ENCODE assay signal across 16 mouse cellular contexts in the genomic region with DNA sequence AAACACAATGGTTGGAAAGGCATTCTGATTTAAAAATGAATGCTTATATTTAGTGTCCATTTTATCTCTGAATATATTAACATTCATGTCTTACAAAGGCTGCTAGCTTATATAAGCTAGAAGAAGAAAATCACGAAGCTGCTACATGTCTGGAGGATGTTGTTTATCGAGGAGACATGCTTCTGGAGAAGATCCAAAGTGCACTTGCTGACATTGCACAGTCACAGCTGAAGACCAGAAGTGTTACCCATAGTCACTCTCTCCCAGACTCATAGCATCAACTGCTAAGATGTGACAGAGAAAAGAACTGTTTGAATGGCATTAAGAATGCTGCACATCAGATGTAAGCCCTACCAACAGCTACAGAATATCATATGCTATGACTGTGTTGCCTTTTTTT. TPM values are rescaled to one million over a fixed set of nuclear protein-coding genes. Genes with fewer than 3 reads are reported as not detected.
DNase-seq lines count a peak whose midpoint lies in the region.
"Had no signal": no experiment of that assay in that cellular context is flagged by ENCODE, and none has a peak within 500 bp of the region (broad histone marks: within the 10 kb centered on the region; RNA-seq: fewer than 3 reads in every experiment).

No protein-coding gene starts in this region.

- DNase-seq in frontal cortex, adult 2 months (ENCODE audit: extremely low spot score in 1 of 2, low spot score in 1 of 2), result peak; percentile 36 to 48
- no peak for DNase-seq in frontal cortex, postnatal 10 days (ENCODE audit: low spot score in 2 of 2)
- DNase-seq in kidney, postnatal 36 days, result peak; percentile 40 to 42
- DNase-seq in kidney, postnatal 4 days, result no peak
- DNase-seq in right cerebral cortex, adult 18-20 months, result peak; percentile 28
- DNase-seq in right cerebral cortex, postnatal 36 days (ENCODE audit: low spot score in 2 of 2), result no peak
- DNase-seq in adipocyte (ENCODE audit: low spot score), result no peak
- DNase-seq: adrenal gland, adult 8-10 months; adrenal gland, postnatal 36 days; cerebellum, adult 11 months; cerebellum, adult 8-10 months; cerebellum, postnatal 14 days; gastrocnemius, postnatal 10 days; heart, adult 18-20 months; heart, postnatal 10 days; heart, postnatal 4 days had no signal

RNA-seq across cellular contexts. Expression of gene Tm7sf3, which starts 7.4 kb away (rescaled TPM):
- polyA plus RNA-seq in frontal cortex, adult 2 months (2012; rRNA removed), result 27.6 and 29.3 TPM in 2 replicates

RNA-seq across cellular contexts. Expression of gene Med21, which starts 7.7 kb away (rescaled TPM):
- polyA plus RNA-seq in frontal cortex, adult 2 months (2012; rRNA removed), result 65.5 and 68.3 TPM in 2 replicates

Comparison
In these comparisons a context has a peak if more than half of its experiments do, and no peak if none do; other contexts are left out.
1. DNase-seq: peak in frontal cortex, adult 2 months (2 of 2), kidney, postnatal 36 days (2 of 2) and right cerebral cortex, adult 18-20 months (single experiment); none in frontal cortex, postnatal 10 days (0 of 2), kidney, postnatal 4 days (0 of 2), right cerebral cortex, postnatal 36 days (0 of 2) and adipocyte (single experiment).